Mouse (Mus musculus) ovary, postnatal 36 days (tissue): Measurements from ENCODE around the gene Fgfr3.

Source experiments
- DNase-seq: peaks from one replicate; pipeline ENCODE4 v3.0.0; 2022; ENCODE audit warnings: low spot score, mixed read lengths

Fgfr3 gene

GRCm38 (mm10) chr5:33730516-33730915 lies 9.0 kb downstream of the Fgfr3 start:
- DNase-seq = no peak

- no peak for DNase-seq
Observed at GRCm38 (mm10) chr5:33731051-33731450, 9.6 kb downstream of the Fgfr3 start.

- no peak for DNase-seq
Observed at GRCm38 (mm10) chr5:33733837-33734236, 12.4 kb downstream of the Fgfr3 start.

GRCm38 (mm10) chr5:33735412-33736092 lies 14.1 kb downstream of the Fgfr3 start:
- DNase-seq = no peak

- no peak for DNase-seq
Observed at GRCm38 (mm10) chr5:33736230-33736629, 14.8 kb downstream of the Fgfr3 start.

GRCm38 (mm10) chr5:33737903-33738321 lies 16.4 kb downstream of the Fgfr3 start:
- DNase-seq = peak; percentile 67

GRCm38 (mm10) chr5:33738341-33738740 lies 16.9 kb downstream of the Fgfr3 start:
- no peak for DNase-seq

- DNase-seq = no peak
Observed at GRCm38 (mm10) chr5:33740548-33740947, 19.1 kb downstream of the Fgfr3 start.

- no peak for DNase-seq
Observed at GRCm38 (mm10) chr5:33743481-33743880, 22.0 kb downstream of the Fgfr3 start.

- DNase-seq = no peak
Observed at GRCm38 (mm10) chr5:33777195-33777594, 55.7 kb downstream of the Fgfr3 start.

GRCm38 (mm10) chr5:33781964-33782344 lies 60.5 kb downstream of the Fgfr3 start:
- DNase-seq = no peak

GRCm38 (mm10) chr5:33782345-33782998 lies 61.0 kb downstream of the Fgfr3 start, which contains the start of gene Letm1:
TSS of gene Letm1 (minus strand) at chr5:33782817.
- DNase-seq = peak; percentile 94

GRCm38 (mm10) chr5:33782999-33783390 lies 61.5 kb downstream of the Fgfr3 start:
- DNase-seq = no peak
